Mouse (Mus musculus): ENCODE results near the gene Vegfa.

Gene Vegfa

GRCm38 (mm10) chr17:46032257-46032991, at the start of gene Vegfa:
Gene Vegfa, minus strand, starts transcription at chr17:46032369.
- DNase-seq = peak; percentile 96 to 98

DNA sequence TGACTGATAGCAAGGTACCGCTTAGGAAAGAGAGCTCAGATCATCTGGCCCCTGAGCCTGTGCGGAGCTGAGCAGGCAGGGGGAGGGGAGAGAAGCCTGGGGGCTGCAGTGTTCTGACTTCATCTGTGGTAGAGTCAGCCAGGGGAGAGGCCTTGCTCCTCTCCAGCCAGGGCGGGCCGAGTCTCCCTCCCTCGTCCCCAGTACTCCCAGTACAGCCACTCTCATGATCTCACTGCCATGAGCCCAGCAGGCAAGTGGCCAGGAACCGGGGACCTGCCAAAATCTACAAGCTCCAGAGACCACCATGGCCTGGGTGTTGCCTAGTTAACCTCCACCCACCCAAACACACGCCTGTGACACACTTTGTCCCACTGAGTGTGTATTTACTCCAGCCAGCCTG, 49.5 kb upstream of the Vegfa start:
- peak in 1 of 2 experiments; percentile 36 for DNase-seq

DNA sequence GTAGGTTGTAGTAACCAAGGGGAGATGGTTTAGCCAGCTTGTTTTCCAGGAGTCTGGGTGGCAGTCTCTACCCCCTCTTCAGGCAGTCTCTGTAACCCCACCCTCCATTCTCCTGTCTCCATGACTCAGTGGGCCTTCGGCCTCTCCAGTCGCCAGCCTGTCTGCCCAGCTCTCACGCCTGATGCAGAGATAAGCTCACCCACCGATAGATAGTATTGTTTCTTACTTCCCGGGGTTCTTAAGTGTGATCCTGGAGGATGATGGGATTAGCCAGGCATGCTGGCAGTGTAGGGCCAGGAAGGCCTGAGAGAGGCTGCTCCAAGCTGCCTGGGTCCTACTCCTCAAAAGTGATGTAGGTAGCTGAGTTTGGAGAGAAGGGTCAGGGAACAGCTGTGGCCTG, 48.9 kb upstream of the Vegfa start:
- DNase-seq = no peak

DNA sequence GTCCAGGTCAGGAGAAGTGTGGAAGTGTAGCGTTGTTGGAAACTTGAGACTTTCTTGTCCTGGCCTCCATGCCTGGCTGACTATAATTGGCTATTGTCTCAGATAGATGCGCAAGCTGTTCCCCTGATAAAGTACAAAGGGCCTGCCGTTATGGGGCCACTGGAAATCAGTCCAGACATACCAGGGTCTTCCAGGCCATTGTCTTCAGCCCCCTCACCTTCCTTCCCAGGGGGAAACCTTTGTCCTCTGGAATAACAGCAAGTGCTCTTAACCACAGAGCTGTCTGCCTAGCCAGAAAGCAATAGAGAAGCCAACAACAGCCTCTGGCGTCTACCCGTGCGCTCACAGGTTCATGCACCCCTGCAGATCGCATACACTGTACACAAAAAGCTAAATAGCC, 48.2 kb upstream of the Vegfa start:
- no peak for DNase-seq

GRCm38 (mm10) chr17:46079037-46079436, 46.9 kb upstream of the Vegfa start:
- DNase-seq = no peak

- no peak for DNase-seq
Measured at GRCm38 (mm10) chr17:46077921-46078534, 45.9 kb upstream of the Vegfa start.

DNA sequence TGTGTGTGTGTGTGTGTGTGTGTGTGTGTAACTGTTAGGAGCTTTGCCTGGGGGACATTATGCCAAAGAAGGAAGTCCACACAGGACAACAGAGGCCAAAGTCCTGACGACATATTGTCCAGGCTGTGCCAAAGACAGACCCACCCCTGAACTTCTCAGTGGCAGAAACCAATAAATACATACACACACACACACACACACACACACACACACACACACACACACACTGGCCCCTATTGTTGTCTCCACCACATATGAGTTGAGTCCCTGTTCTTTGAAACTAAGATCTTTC, 44.0 kb upstream of the Vegfa start:
- DNase-seq = no peak

GRCm38 (mm10) chr17:46075551-46076259, 43.5 kb upstream of the Vegfa start:
- DNase-seq = no peak

GRCm38 (mm10) chr17:46075116-46075485, 42.9 kb upstream of the Vegfa start:
- peak in 1 of 2 experiments; percentile 39 for DNase-seq

DNA sequence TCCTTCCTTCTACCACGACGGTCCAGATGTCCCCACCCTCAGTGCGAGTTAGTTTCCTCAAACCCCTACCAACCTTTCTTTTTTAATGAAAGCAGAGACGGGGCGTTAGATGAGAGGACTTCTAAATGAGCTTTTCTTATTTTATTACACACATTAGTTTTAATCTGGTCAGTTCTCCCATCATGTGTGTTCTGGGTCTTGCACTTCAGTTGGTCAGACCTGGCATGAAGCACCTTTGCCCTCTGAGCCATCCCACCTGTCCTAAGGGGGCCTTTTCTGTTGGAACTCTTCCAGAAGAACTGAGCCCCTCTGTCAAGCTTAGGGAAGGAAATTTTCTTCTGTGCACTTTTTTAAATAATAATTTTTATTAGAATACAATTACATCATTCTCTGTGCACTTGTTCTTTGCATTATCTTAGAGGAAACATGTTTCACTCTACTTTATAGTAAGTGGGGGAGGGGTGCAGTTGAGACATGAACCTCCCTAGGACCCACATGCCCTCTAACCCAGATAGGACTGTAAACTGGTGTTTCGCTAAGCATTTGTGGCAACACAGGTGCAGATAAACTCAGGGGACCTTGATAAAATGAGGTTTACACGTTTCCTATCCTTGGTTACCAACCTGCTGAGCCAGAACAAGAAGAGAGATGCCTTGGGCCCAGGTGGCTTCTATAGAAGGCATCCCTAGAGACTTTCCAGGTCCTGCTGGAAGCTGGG, 42.4 kb upstream of the Vegfa start:
- no peak for DNase-seq

DNA sequence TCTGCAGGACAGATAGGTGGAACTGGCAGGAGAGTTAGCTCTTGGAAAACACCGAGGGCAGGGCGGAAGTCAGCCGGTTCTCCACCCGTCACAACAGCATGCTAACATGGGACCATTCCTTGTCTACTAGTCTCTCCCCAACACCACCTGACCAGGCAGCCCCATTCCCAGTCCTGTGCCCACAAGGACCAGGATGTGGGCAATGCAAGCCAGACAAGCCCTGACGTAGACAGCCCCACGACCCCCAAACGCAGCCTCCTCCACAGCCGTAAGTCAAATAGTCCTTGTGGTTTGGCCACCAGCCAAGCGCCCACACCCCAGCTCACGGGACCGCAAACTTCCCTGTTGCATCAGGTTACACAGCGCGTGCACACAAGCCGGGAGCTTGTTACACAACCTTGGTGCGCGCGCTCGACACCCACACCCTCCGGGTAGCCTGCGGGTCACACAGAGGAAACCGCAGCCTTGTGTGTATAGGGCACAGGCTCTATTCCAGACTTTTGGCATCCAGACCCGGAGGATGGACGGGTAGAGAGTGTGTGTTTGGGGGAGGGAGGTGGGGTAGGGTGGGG, 41.6 kb upstream of the Vegfa start:
- DNase-seq = peak; percentile 34 to 43

GRCm38 (mm10) chr17:46071531-46071930, 39.4 kb upstream of the Vegfa start:
- no peak for DNase-seq

- DNase-seq = peak in 1 of 2 experiments; percentile 40
Measured at GRCm38 (mm10) chr17:46070046-46070445, 37.9 kb upstream of the Vegfa start.

DNA sequence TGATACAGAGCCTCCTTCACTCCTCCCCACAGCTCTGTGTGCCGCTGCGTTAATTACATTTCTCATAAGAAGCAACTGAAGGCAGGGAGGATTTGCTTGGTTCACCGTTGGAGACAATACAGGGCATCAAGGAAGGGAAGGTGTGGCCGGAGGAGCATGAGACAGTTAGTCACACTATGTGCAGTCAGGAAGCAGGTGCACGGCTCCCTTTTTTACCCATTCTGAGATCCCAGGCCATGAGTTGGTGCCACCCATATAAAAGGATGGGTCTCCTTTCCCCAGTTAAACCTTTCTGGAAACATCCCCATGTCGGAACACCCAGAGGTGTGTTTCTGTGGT, 31.8 kb upstream of the Vegfa start:
- DNase-seq = no peak

- DNase-seq = peak in 1 of 2 experiments; percentile 47
Measured at GRCm38 (mm10) chr17:46063283-46063973, 31.3 kb upstream of the Vegfa start.

DNA sequence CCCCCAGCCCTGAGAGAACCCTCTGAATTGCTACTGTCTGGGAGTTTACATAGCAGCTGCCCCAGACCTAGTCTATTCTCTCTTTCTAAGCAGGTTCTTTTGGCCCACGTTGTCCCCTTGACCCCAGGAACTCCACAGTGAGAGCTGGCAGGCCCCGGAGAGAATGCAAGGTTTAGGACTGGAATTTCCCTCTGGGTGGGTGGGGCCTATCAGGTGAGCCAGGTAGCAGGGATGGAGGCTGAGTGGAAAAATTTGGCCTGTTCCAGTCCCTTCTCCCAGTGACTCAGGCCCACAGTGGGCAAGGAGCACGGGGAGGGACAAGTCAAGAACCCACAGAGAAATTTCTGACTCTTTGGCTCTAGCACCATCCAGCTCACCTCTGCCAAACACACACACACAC, 28.1 kb upstream of the Vegfa start:
- no peak for DNase-seq

- peak; percentile 52 to 70 for DNase-seq
Measured at GRCm38 (mm10) chr17:46059226-46059825, 27.2 kb upstream of the Vegfa start.

DNA sequence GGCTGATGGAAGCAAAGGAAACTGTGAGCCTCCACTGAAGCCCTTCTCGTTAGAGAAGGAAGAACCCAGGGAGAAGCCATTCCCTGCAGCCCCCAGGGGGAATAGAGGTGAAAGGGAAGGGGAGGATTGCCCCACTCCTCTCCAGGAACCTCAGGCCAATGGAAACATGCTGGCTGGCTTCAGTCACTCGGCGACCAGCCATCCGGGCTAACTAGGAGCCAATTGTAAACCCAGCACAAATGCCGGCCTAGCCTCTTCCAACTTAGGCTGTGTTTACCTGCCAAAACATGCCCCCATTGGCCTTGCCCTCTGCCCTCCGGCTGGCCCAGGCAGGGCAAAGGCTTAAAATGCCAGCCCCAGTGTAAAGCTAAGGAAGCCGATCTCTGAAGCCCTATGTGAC, 24.1 kb upstream of the Vegfa start:
- peak; percentile 56 to 68 for DNase-seq

GRCm38 (mm10) chr17:46055736-46056135, 23.6 kb upstream of the Vegfa start:
- DNase-seq = no peak

- DNase-seq = no peak
Measured at GRCm38 (mm10) chr17:46053291-46053842, 21.2 kb upstream of the Vegfa start.

DNA sequence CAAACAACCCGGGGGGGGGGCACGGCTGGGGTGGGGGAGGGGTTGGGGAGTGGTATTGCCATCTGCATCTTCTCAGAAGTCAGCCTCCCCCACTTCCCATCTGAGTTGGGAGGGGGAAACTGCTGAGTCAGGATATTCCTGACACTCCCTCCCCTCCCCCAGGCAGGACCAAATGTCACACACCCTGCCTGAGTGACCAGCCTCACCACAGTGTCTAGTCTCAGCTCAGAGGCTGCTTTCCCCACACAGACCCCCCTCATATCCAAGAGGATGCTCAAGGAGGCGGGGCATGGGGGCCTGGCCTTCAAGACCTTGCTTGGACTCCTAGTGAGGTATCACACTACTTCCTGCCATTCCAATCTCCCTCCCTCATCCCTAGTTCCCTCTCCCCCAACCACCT, 20.0 kb upstream of the Vegfa start:
- DNase-seq = no peak

DNA sequence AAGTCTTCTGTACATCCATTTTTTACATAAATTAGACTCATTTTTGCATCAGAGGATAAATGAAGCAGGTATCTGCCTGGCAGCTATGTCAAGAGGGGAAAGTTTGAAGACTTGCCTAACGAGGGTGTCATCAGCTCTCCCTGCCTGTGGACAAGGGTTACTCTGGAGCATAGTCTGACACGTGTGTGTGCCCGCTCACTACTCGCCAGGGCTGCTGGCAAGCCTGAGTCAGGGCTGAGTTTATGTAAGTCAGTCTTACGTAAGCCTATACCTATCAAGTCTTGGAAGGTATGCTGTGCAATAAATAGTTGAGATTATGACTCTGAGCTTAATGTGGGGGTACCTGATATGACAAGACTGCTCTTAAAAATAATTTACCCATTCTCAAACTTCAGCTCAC, 19.2 kb upstream of the Vegfa start:
- DNase-seq = no peak

All from cerebellum, postnatal 14 days (tissue).